Mouse (Mus musculus) forebrain, embryonic 10.5 days (tissue): Measurements from ENCODE around the gene Pygo2. TPM values are rescaled to one million over a fixed set of nuclear protein-coding genes. Genes with fewer than 3 reads are reported as not detected.

Experiments used
- DNase-seq: peaks from one replicate; pipeline ENCODE4 v3.0.0-alpha.2; 2017; ENCODE audit warnings: low spot score; ENCODE audit errors: extremely low spot score
- H3K27ac ChIP-seq: fragments of 300-500 bp; sonication (generic); 2 replicates; pipeline ENCODE4 v1.5.1; 2016; ENCODE audit warnings: mild to moderate bottlenecking
- H3K27me3 ChIP-seq: fragments of 300-500 bp; sonication (generic); 2 replicates; pipeline ENCODE4 v1.6.1; 2016; ENCODE audit warnings: mild to moderate bottlenecking; ENCODE audit not compliant: poor library complexity, severe bottlenecking
- H3K36me3 ChIP-seq: fragments of 300-500 bp; sonication (generic); replicated peaks from 2 replicates; pipeline ENCODE4 v1.6.1; 2016; ENCODE audit warnings: mild to moderate bottlenecking, moderate library complexity
- H3K4me1 ChIP-seq: fragments of 300-500 bp; sonication (generic); 2 replicates; pipeline ENCODE4 v1.6.1; 2016
- H3K4me3 ChIP-seq: fragments of 300-500 bp; sonication (generic); 2 replicates; pipeline ENCODE4 v1.5.1; 2016; ENCODE audit warnings: mild to moderate bottlenecking, moderate library complexity
- H3K9me3 ChIP-seq: fragments of 300-500 bp; sonication (generic); 2 replicates; pipeline ENCODE4 v1.6.1; 2016; ENCODE audit warnings: mild to moderate bottlenecking, moderate library complexity
- WGBS: fragments of 180-500 bp; shearing (Covaris S2); methylation state at CpG from one replicate; pipeline ENCODE4 v1.1.7; 2016; 5-methylcytosine and 5-hydroxymethylcytosine counted together
- polyA plus RNA-seq: library from polyadenylated mRNA; unstranded; fragments of >200 nt; fragmentation: Nextera tagmentation; extraction: Ambion mirVana; gene quantifications from 2 replicates; pipeline ENCODE4 v1.2.1, GENCODE M21; 2016

The Pygo2 gene
- polyA plus RNA-seq, 1 experiment from 2014 or later: 34.9 TPM

DNA sequence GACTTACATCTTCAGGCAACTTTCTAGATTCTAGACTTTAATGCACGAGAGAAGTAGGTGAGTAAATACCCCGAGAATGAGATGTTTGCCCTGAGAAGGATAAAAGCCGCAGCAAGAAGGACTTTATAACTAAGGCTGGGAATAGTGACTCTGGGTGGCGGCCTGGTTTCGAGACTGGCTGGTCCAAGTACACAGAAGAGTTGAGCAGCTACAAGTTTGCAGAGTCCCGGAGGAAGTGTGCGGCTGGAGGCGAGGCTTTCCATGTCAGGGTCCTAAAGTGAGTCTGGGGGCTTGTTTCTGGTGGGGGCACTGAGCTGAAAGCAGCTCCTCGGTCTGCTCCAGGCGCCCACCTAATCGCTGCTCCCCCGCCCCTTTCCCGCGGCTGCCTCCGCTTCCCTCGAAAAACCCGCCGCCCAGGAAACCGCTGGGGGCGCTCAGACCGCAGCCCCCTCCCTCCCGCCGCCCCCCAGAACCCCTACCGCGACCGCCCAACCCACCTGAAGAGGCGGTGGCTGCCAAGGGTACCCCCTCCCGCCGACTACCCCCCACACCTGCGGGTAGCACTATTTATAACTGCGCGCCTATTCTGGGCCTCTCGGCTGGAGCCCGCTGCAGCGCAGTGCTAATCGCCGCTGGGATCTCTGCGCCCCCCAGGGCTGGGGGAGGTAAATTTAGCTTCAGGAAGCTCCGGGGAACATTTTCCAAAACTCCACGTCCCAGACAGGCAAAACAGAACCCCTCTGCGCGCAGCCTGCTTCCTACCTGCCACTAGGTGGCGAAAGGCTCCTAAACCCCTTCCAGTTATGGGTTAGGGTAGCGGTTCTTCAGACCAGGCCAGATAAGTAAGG lies 34.0 kb upstream of the Pygo2 start:
- Histone ChIP-seq H3K4me3 (peak overlapping the region; percentile 75), H3K27ac (peak overlapping the region; percentile 90), H3K9me3 (no peaks in the 10 kb centered on the region), H3K4me1 (peaks cover 60% of the 10 kb centered on the region), H3K27me3 (peaks cover 29% of the 10 kb centered on the region), H3K36me3 (peaks cover 8% of the 10 kb centered on the region; the same call in 1 of the 2 replicates)
- DNase-seq: peak; percentile 77
- WGBS: under 1% methylated on average over 40 of the region's 44 CpGs

DNA sequence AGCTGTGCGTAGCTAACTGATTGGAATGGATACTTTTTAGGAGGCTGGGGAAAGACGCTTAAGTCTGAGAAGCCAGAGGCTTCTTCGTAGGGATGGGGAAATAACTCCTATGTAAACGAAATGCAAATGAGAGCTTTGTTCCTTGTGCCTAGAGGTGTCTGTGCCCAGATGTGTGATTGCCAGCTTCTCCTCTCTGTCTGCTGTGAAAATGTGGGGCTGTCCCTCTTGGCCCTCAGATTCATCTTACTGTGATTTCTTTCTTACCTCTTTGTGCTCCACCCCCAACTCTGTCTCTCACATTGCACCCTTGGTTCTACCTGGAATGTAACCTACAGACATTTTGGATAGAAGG lies 33.4 kb upstream of the Pygo2 start:
- peaks cover 14% of the 10 kb centered on the region for H3K36me3 ChIP-seq
- peaks cover 23% of the 10 kb centered on the region for H3K27me3 ChIP-seq
- no peaks in the 10 kb centered on the region for H3K9me3 ChIP-seq
- 3% methylated on average over 4 of the region's 4 CpGs for WGBS
- peak overlapping the region; percentile 75 for H3K4me3 ChIP-seq
- peaks cover 54% of the 10 kb centered on the region for H3K4me1 ChIP-seq
- peak overlapping the region; percentile 90 for H3K27ac ChIP-seq
- no peak for DNase-seq

DNA sequence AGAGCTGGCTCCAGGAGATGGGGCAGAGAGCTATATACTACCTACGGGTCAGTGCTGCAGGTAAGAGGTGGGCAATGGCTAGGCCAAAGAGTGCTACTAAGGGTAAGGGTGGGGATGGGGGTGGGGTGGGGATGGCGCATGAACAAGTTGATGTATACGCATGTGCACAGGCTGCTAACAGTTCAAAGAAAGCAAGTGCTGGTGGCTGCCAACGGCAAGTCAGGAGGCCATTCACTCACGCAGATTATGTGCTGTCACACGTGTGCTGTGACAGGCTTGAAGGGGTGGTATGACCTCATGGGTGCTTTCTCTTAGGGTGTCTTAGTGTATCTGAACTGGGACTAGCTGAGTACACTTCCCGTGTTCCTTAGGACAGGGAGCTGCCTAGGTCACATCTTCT lies 28.7 kb upstream of the Pygo2 start:
- Histone ChIP-seq H3K27me3 (no peaks in the 10 kb centered on the region), H3K4me1 (peaks cover 7% of the 10 kb centered on the region), H3K4me3 (no peak overlapping the region), H3K36me3 (peaks cover 53% of the 10 kb centered on the region), H3K9me3 (no peaks in the 10 kb centered on the region), H3K27ac (no peak overlapping the region)
- no peak for DNase-seq
- 89% methylated on average over 7 of the region's 7 CpGs for WGBS

DNA sequence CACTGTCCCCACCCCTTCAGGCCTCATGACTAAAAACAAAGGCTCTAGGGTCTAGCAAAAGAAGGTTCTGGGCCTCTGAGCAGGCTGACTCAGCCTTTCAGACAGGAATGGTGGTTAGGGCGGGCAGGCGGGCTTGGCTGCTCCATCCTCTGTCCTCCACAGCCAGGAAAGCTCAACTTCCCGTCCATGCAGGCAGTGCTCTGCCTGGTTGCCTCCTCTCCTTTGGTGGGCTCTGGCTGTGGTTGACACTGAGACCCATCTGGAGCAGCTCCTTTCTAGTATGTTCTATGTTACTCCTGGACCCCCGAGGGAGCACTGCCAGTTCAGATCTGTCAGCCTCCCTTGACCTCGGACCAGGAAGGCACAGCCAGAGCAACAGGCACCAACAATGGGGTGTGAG lies 27.3 kb upstream of the Pygo2 start, which contains the start of gene Lenep:
Lenep (minus strand) TSS at position 101 of the 400 bp plus-strand sequence.
- DNase-seq: no peak
- H3K27ac ChIP-seq: no peak within 1 kb of the TSS
- peaks cover 62% of the 10 kb centered on the region for H3K36me3 ChIP-seq
- 0 out of 2 replicates have a peak within 1 kb of the TSS, but pooled peaks have one; percentile 8 for H3K4me3 ChIP-seq
- 81% methylated on average over 5 of the region's 5 CpGs for WGBS
- no peaks in the 10 kb centered on the region for H3K4me1 ChIP-seq
- no peaks in the 10 kb centered on the region for H3K27me3 ChIP-seq
- no peaks in the 10 kb centered on the region for H3K9me3 ChIP-seq

DNA sequence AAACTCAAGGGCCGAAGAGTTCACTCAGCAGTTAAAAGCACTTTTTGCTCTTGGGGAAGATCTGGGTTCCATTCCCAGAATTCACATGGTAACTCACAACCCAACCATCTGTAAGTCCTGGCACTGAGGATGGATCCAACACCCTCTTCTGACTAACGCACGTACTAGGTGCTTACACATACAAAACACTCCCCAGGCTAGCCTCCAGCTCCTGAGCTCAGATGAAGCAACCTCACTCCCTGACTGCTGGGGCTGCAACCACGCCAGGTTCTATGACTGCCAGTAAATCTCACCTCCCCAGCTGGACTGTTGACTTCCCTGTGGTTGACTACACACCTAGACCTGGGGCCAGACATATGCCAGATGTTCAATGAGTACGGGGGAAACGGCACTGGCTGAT lies 23.1 kb upstream of the Pygo2 start:
- Histone ChIP-seq H3K9me3 (no peaks in the 10 kb centered on the region), H3K4me1 (peaks cover 10% of the 10 kb centered on the region), H3K4me3 (no peak overlapping the region), H3K27me3 (no peaks in the 10 kb centered on the region), H3K27ac (no peak overlapping the region), H3K36me3 (peaks cover 58% of the 10 kb centered on the region)
- 92% methylated on average over 6 of the region's 6 CpGs for WGBS
- no peak for DNase-seq

DNA sequence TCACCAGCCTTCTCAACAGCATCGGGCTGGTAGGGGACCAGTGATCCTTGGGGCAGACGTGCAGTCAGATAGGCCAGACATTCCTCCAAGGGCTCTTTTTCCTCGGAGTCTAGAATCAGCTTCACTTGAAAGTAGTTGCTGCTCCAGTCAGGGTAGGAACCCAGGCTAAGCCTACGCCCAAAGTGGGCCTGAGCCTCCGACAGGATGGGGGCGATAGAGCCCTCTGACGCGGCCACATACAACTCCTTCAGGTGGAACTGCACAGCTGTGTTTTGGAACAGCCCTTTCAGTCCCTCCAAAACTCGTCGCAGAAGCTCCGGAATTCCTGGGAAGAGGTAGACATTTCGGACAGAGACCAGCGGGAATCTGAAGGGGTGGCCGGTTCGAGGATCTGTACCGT lies 21.6 kb upstream of the Pygo2 start:
- 66% methylated on average over 16 of the region's 16 CpGs for WGBS
- Histone ChIP-seq H3K4me3 (peak overlapping the region; percentile 6; the same call in 1 of the 2 replicates), H3K9me3 (no peaks in the 10 kb centered on the region), H3K27me3 (no peaks in the 10 kb centered on the region), H3K4me1 (peaks cover 14% of the 10 kb centered on the region), H3K36me3 (peaks cover 51% of the 10 kb centered on the region), H3K27ac (no peak overlapping the region)
- DNase-seq: no peak

DNA sequence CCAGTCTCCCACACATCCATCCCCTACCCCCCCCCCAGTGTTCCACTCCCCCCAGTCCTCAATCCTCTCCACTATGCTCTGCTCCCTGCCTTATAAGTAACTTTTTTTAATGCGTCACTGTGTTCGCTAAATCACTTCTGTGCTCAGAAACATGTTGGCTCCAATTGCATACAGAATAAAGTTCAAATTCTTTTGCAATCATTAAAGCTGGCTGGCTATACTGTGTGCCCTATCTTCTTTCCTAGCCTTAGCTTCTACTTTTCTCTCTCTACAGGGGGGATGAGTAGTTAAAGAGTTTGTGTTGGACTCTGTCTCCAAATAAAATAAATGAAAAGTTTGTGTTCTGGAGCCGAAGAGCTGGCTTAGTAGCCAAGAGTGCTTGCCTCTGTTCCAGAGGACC lies 20.3 kb upstream of the Pygo2 start:
- no peaks in the 10 kb centered on the region for H3K9me3 ChIP-seq
- 95% methylated on average over 3 of the region's 3 CpGs for WGBS
- no peak overlapping the region for H3K4me3 ChIP-seq
- no peak overlapping the region for H3K27ac ChIP-seq
- peaks cover 14% of the 10 kb centered on the region for H3K4me1 ChIP-seq
- DNase-seq: no peak
- H3K27me3 ChIP-seq: no peaks in the 10 kb centered on the region
- peaks cover 52% of the 10 kb centered on the region for H3K36me3 ChIP-seq

DNA sequence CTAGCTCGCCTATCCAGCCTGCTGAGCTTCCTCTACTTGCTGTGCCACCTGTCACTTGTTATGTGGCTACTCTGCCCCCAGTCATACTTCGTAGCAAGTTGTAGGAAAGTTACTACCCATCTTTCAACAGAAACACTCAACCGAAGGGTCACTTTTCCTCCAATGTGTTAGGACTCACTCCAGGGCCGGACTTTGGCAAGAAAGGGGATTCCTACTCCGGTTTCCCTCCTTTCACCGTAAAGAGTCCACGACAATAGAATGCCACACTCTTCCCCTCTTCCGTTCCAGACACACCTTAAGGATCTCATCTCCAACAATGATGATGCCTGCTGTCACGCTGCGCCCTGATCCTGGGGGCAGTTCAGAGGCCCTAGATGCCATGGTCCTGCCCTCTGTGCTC lies 19.1 kb upstream of the Pygo2 start:
- no peaks in the 10 kb centered on the region for H3K9me3 ChIP-seq
- H3K36me3 ChIP-seq: peaks cover 55% of the 10 kb centered on the region
- H3K4me1 ChIP-seq: peaks cover 14% of the 10 kb centered on the region
- 84% methylated on average over 10 of the region's 10 CpGs for WGBS
- peak overlapping the region; percentile 82 for H3K27ac ChIP-seq
- DNase-seq: no peak
- H3K4me3 ChIP-seq: peak overlapping the region; percentile 67
- no peaks in the 10 kb centered on the region for H3K27me3 ChIP-seq

DNA sequence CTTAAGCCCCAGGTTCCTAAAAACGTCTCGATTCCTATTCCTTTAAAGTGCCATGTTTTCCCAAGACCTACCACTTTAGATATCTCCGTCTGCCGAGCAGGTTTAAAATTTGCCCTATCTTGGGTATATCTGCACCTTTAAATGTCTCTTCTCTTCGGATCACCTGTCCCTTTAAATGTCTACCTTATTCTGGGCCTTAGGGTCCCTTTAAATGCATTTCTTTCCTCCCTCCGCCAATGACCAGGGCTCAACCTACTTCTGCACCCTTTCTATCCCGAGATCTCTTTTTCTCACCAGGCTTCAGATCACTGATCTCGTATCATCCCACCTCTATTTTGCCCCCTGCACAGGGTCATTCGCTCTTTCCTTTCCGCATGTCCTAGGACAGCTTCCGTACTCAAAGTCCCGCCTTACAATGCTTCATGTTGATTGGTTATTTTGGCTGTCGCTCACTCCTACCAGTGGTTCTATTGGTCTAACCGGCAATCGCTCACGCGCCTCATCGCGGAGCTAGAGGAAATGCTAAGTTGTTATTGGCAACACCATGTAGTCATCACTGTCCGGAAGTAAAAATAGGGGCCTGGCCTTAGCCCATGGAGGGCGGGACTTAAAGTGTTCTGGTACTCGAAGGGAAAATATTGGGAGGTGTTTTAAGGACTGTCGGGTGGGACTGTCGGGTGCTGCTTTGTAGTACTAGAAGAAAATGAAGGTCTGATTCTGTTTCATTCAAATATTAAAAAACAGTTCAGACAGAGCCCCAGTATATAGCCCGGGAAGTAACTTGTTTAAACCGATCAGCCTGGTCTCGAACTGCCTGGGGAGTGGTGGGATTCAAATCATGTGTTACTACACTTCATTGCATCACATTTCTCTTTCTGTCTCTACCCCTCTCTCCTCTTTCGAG lies 18.3 kb upstream of the Pygo2 start, which contains the start of gene Flad1:
Flad1 (minus strand) TSS at position 381 of the 904 bp plus-strand sequence.
- H3K4me3 ChIP-seq: peak within 1 kb of the TSS; percentile 67
- H3K4me1 ChIP-seq: peaks cover 21% of the 10 kb centered on the region
- H3K36me3 ChIP-seq: peaks cover 62% of the 10 kb centered on the region
- no peaks in the 10 kb centered on the region for H3K27me3 ChIP-seq
- no peaks in the 10 kb centered on the region for H3K9me3 ChIP-seq
- DNase-seq: peak; percentile 95
- peak within 1 kb of the TSS; percentile 82 for H3K27ac ChIP-seq
- 8% methylated on average over 28 of the region's 28 CpGs for WGBS

DNA sequence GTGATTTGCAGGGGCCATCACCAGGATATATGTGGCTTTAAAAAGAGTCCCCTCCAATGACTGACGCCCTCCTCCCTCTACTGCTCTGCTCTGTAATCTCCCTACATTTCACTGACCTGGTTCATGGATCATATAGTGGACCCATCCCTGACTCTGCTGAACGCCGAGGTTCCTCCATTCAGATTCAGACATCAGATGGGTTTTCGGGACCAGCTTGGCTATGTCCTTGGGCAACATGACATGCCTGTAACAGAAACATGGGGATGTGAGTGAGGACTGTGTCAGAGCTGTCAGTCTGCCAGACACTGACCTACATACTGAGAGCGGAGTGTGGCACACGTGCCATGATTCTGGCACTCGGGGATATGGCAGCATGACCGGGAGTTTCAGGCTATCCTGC lies 13.9 kb upstream of the Pygo2 start:
- Histone ChIP-seq H3K4me1 (peaks cover 43% of the 10 kb centered on the region), H3K4me3 (peak overlapping the region; percentile 71), H3K9me3 (no peaks in the 10 kb centered on the region), H3K36me3 (peaks cover 41% of the 10 kb centered on the region), H3K27ac (no peak overlapping the region), H3K27me3 (no peaks in the 10 kb centered on the region)
- no peak for DNase-seq
- WGBS: 95% methylated on average over 8 of the region's 8 CpGs

DNA sequence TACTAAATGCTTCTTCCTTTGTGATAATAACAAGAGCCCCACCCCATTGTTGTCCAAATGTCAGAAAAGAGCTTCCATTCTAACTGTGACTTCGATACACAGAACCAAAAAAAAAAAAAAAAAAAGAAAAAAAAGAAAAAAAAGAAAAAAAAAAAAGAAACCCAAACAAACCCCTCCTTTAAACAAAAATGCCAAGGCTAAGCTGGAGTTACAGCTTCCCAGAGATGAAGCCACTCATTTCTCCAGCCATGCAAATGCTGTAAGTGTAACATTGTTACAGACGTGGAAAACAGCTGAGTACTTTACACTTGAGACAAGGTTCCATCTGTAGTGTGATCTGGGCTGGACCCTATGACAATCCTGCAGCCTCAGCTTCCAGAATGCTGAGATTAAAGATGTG lies 12.9 kb upstream of the Pygo2 start:
- DNase-seq: no peak
- Histone ChIP-seq H3K4me3 (peak overlapping the region; percentile 71), H3K27ac (peak overlapping the region; percentile 93), H3K36me3 (peaks cover 41% of the 10 kb centered on the region), H3K27me3 (no peaks in the 10 kb centered on the region), H3K9me3 (no peaks in the 10 kb centered on the region), H3K4me1 (peaks cover 48% of the 10 kb centered on the region)
- WGBS: 37% methylated on average over 2 of the region's 2 CpGs

DNA sequence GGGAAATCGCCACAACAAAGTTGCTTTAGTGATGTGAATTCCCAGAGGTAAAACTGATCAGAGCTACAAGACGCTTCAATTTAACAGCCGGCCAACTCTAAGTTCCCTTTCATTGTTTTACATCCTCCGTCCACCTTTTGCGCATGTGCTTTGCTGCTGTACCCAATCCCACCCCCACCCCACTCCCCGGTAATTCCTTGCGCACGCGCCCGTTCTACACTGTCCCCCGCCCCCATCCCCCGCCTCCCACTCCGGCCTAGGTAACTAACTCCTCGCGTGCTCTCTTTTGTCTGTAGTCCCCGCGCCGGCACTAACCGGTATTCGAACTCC lies 12.2 kb upstream of the Pygo2 start:
- Histone ChIP-seq H3K27me3 (no peaks in the 10 kb centered on the region), H3K4me3 (peak overlapping the region; percentile 71), H3K4me1 (peaks cover 52% of the 10 kb centered on the region), H3K9me3 (no peaks in the 10 kb centered on the region), H3K27ac (peak overlapping the region; percentile 93), H3K36me3 (peaks cover 40% of the 10 kb centered on the region)
- WGBS: under 1% methylated on average over 20 of the region's 20 CpGs
- DNase-seq: no peak
